Mouse (Mus musculus): ENCODE measurements around the gene Scaf1.

The Scaf1 gene

DNA sequence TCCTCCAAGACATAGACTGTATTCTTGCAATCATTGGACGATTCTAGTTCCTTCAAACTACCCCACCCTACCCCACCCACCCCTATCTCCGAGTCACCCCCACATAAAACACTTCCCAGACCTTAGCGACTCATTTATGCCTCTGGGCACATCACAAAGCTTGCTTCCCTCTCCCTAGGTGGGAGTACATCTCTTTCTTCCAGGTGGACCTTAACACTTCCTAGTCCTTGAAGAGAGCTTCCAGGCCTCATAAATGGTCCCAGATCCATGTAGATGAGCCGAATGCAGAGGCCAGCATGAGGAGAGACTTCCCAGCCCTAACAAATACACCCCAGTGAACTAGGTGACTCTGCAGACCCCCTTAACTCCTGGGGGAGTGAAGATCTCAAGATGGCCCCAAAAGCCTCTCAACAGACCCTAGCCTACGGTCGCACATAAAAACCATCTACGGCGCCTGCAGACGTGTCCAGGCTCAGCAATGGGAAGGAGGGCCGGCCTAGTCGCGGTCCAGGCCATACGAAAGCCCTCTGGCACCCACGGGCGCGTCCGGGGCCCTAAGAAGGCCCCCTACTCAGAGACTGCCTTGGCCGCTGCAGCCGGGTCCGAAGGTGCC is 713 bp downstream of the Scaf1 start:
- in situ Hi-C loops (cut with MboI, MseI) = loop anchor here (5.0 kb wide), 1 partner anchor 42 kb away; no protein-coding TSS in a partner anchor

DNA sequence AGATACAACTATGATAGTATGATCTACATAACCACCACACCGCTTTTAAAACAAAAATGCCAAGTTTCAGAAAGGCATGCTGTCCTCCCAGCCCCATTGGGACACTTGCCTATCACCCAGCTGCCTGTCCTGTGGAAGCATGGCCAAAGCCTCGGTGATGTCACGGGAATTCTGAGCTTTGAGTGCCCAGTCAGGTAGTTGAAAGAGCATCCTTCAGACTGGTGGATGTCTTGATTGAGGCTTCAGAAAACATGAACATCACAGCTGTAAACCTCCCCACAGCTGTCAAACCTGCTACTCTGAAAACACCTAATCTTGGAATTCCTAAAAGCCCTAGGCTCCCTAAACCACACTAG is 2.1 kb downstream of the Scaf1 start:
- in situ Hi-C loops (cut with MboI, MseI) = no loop called here

GRCm38 (mm10) chr7:45013366-45014095 is 2.6 kb downstream of the Scaf1 start:
- in situ Hi-C loops (cut with MboI, MseI) = no loop called here

DNA sequence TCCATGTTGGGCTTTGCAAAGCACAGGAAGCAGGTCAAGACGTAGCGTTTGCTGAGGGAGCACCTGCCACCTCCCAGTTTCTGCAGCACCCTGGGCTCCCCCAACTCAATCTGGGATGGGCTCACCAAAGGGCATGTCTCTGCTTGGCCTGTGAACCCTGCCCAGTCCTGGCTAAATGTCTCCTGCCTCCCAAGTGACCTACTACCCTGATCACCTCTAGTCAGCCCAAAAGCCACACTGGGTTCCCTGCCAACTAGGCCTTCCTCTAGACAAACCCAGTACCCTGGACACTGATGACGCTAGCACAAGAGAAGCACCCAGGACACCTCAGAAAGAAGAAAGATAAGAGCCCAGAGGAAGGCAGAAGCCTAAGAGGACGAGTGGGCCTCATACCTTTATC is 3.3 kb downstream of the Scaf1 start:
- in situ Hi-C loops (cut with MboI, MseI) = no loop called here

GRCm38 (mm10) chr7:45012011-45012410 is 4.2 kb downstream of the Scaf1 start:
- in situ Hi-C loops (cut with MboI, MseI) = no loop called here

- in situ Hi-C loops (cut with MboI, MseI) = no loop called here
These were observed 7.8 kb downstream of the Scaf1 start for GRCm38 (mm10) chr7:45008411-45008810.

DNA sequence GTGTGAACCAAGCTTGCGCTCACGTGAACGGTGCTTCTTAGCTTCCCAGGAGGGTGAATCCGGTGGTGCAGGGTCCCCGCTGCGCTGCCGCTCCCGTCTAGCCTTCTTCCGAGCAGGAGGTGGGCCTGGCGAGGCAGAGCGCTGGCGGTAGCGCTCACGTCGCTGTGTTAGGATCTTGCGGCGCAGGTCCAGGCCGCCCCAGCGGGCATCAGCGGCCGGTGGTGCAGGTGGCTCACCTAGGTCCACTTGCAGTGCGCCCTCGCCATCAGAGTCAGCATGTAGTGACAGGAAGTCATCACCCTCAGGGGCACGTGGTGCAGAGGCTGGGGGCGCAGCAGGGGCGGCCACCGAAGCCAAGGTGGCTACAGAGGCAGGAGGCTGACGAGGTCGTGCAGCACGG is 8.3 kb downstream of the Scaf1 start:
- in situ Hi-C loops (cut with MboI, MseI) = no loop called here

GRCm38 (mm10) chr7:45007141-45007540 is 9.0 kb downstream of the Scaf1 start:
- in situ Hi-C loops (cut with MboI, MseI) = no loop called here

DNA sequence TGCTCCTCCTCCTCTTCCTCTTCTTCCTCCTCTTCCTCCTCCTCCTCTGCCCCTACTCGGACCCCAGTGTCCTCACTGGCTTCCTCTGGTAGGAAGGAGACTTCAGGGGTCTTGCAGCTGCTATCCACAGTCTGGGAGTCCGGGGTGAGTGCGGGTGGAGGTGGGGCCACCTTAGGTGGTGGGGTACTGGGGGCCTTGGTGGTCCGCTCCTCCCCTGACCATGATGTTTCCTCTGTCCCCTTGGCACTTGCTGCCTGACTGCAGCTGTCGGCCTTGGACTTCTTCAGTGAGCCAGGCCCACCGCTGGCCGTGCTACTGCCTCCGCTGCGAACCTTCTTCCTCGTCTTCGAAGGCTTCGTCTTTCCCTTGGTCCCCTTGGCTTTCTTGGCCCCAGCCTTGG is 9.7 kb downstream of the Scaf1 start:
- in situ Hi-C loops (cut with MboI, MseI) = no loop called here

- in situ Hi-C loops (cut with MboI, MseI) = no loop called here
These were observed 10.7 kb downstream of the Scaf1 start for GRCm38 (mm10) chr7:45005321-45005992.

- in situ Hi-C loops (cut with MboI, MseI) = no loop called here
These were observed 11.6 kb downstream of the Scaf1 start for GRCm38 (mm10) chr7:45004546-45004945.

DNA sequence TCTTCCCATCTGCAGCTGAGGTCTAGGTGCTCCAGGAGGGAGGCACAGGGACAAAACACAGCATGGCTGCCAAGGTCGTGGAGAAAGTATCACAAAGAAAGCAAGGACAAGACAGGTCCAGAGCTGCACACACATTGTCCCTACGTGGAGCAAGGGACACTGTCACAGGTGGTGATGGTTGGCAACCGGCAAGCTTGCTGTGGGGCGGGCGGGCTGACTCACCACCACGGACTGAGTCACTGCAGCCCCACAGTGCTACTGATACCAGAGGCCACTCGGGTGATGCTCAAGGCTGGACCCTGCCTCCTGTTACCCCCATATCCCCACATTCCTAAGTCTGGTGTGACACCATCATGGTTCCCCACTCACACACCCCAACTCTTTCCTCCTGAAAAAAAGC is 13.7 kb downstream of the Scaf1 start:
- in situ Hi-C loops (cut with MboI, MseI) = no loop called here

- in situ Hi-C loops (cut with MboI, MseI) = no loop called here
These were observed 15.5 kb downstream of the Scaf1 start for GRCm38 (mm10) chr7:45000539-45001114.

DNA sequence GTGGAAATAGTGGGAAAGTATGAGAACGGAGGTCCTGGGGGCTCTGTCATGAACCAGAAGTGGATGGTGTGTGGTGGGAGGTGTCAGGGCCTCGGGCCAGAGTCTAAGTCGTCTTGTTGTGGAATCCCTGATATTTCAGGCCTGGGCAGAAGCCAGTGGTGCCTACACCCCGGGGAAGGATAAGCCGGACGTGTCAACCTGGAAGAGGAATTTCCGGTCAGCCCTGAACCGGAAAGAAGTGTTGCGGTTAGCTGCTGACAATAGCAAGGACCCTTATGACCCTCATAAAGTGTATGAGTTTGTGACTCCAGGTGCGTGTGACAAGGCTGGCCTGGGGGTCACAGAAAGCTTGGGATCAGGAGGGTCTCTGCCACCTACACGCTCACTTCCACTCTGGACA is 16.4 kb downstream of the Scaf1 start:
- in situ Hi-C loops (cut with MboI, MseI) = no loop called here

DNA sequence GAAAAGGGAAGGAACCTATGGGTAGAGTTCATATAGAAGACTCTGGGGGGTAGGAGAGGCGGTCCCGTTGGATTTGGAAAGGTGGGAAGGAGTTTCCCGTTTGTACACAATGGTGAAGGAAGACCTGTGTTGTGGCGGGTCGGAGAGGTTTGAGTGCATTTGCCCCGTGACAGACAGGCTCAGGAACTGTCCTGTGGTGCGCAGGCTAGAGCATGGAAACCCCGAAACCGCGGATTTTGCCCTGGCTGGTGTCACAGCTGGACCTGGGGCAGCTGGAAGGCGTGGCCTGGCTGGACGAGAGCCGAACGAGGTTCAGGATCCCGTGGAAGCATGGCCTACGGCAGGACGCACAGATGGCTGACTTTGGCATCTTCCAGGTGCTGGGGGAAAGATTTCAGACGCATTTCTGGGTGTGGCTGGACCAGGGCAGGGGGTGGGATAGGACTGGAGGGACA is 17.6 kb downstream of the Scaf1 start, which contains the start of gene Bcl2l12:
Gene Bcl2l12 (minus strand): TSS at position 212 of the 455 bp plus-strand sequence.
- in situ Hi-C loops (cut with MboI, MseI) = no loop called here

DNA sequence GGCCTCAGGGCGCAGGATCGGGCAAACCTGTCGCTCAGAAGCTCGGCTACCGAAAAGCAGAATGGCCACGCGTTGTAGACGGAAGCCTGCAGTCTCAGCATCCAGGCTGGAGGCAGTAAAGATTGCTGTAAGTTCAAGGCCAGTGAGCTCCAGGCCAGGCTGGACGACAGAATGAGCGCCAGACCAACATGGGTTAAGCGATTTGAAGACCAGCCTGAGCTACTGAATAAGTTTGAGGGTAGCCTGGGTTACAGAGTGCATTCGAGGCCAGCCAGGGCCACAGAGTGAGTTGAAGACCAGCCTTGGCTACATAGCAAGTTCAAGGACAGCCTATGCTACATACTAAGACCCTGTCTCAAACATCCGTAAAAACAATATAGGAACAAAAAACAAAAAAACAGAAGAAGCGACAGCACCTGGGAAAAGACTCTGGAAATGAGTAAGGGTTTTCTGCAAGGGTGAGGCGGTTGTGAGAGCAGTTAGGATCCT is 18.2 kb downstream of the Scaf1 start:
- in situ Hi-C loops (cut with MboI, MseI) = no loop called here

DNA sequence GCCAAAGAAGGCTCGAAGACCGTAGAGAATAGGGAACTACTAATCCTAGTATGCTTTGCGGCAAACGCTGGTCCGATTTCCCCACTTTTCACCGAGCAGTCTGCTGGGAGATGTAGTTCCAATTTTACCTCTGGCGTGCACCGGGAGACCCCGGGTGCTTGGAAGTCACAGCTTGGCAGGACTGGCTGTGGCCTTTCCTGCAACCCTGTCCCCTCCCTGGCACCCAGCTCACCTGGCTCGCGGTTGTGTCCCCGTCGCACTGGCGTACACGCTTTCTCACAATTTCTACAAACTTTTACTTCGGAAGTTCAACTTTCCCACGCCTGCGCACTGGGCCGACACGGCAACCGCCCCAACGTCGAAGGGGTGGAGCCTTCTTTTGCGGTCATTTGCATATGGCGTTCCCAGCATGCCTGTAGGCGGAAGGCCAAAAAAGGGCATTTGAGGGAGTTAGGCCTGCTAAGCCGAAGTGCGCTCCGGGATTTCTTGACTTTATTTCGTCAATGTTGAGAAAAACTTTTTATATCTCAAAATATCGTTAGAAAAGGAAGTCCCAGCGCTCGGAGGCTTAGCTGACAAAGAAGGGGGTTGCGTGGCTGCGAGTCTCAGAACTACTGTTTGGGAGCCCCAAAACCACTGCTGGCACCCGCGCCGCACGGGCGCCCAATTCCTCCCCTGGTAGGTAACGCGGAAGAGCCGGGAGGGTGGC is 18.8 kb downstream of the Scaf1 start, which contains the start of gene Irf3:
Gene Irf3 (plus strand): TSS at position 418 of the 709 bp plus-strand sequence.
- in situ Hi-C loops (cut with MboI, MseI) = no loop called here

DNA sequence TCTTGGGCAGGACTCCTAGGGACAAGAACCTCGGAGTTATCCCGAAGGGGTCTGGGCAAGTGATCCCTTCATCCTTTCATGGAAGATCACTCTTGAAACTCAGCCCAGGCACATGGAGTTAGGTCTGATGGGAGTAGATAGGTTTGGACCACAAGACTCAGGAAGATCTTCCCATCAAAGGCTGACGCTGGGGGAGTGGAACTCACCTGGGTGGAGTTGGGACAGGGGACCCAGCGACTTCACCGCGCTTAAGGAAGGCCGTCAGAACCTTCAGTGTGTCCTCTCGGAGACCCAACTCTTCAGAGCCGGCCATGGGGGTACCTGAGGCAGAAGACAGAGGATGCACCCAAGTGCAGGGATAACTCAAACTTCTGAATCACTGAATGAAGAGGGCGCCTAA is 19.5 kb downstream of the Scaf1 start:
- in situ Hi-C loops (cut with MboI, MseI) = no loop called here

GRCm38 (mm10) chr7:44986879-44987718 is 29.1 kb downstream of the Scaf1 start:
- in situ Hi-C loops (cut with MboI, MseI) = no loop called here

DNA sequence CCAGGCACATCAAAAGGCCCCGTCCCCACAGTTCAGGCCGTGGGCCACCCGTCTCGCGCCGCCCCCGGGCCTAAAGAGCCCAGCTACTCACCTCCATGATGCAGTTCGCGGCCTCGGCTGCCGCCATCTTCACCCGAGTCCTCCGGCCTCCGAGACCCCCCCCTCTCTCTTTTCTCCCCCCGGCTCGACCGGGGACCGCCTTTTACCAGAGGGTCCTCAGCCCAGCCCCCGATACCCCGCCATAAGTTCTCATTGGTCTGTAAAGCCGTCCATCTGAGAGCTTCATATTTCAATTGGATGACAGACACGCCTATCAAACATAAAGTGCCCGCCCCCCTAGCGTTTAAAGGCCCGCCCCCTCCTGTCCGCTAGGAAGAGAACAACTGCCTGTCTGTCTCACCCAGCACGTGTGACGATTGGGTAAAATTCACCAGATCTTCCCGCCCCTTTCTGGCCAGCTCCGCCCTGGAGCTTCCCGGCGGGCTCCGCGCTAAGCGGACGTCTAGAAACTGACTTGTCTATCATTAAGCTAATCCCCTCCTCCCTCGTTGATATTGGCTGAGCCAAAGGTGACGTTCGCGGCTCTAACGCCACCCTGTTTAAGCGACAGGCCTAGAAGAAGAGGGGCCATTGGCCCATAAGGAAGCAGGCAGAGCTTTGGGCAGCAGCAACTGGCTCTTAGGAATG is 29.8 kb downstream of the Scaf1 start, which contains the start of gene Prmt1:
Gene Prmt1 (minus strand): TSS at position 377 of the 687 bp plus-strand sequence.
- in situ Hi-C loops (cut with MboI, MseI) = no loop called here
